Mouse (Mus musculus) retina, adult 2 months (tissue): Measurements from ENCODE around the gene Prkn.
A peak's percentile ranks its signal among the peaks of the same experiment; 100 is the strongest.

ENCODE experiments used
- DNase-seq: peaks from one replicate; pipeline ENCODE4 v3.0.0-alpha.2; 2012; ENCODE audit warnings: low read depth, low spot score

Prkn gene

GRCm38 (mm10) chr17:11394607-11395006, 554.4 kb downstream of the Prkn start:
- DNase-seq: no peak

DNA sequence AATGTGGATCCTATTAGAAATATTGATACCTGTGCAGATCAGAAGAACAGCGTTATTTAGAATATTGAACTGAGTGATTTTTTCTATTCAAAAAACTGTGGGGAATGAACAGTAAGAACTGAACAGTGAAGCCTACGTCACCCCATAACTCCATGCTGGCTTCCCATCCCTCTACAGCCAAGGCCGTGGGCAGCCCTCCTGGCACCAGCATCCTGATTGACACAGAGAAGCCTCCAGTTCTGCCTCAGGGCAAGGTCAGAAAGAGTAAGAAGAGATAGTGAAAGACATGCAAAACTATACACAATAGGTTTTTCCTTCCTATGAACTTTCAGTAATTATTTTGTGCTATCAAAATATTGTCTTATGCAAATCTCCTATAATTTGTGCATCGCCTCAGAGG, 557.5 kb downstream of the Prkn start:
- no peak for DNase-seq

DNA sequence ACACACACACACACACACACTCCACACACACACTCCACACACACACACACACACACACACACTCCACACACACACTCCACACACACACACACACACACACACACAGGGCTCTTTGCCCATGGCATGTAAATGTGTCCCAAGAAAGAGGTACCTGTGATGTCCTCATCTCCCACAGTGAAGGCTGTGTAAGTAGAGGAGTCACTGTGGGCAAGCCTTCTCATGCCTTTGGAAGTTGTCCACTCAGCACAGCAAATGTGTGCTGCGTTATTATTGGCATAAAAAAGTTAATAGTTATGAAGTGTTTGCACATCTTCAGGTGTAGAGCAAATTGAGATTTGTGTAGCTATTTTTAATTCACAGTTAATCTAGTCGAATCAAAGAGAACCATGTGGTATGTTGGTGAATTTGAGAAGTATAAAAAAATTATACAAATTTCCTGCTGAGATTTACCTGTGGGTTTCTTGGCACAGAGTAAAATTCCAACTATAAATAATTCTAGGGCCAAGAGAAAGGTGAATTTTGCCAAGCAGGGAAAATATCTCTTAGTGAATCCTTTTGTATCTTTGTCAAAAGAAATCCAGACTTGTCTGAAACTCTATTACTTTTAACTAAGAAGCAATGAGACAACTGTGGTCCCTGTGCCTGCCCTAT, 562.2 kb downstream of the Prkn start:
- DNase-seq: no peak

- no peak for DNase-seq
Observed at GRCm38 (mm10) chr17:11411414-11411813, 571.2 kb downstream of the Prkn start.

DNA sequence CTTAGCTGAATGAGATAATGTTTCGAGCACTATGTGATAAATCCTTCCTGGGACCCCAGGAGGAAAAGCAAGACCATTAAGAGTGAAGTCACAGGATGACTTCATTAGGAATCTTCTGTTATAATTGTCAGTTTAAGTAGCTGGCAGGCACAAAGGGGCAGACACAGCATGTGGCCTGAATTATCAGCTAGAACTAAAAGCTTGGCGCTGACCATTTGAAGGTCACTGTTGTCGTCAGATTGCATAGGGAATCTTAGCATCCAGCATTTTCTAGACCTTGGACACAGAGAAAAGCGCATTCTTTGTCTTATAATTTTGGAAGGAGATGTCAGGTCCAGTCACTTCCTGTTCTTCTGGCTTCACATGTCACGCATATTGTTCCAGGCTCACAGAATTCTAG, 573.5 kb downstream of the Prkn start:
- no peak for DNase-seq

GRCm38 (mm10) chr17:11414288-11414687, 574.1 kb downstream of the Prkn start:
- no peak for DNase-seq

DNA sequence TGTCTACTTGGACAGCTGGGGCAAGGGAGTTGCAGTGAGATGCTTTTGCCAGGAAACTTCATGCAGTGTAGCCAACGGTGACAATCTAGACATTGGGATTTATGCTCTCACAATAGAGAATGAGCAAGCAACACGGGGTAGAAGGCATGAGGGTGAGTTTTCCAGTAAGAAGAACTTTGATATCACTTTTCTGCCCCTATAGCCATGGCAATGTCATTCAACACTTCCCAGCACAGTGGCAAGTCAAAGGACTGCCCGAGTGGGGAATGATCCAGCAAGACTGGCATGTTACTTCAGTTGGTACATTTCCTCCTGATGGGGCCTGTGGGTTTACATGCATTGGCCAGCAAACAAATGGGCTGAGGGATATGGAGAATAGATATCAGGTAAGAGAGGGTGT, 577.0 kb downstream of the Prkn start:
- DNase-seq: no peak

DNA sequence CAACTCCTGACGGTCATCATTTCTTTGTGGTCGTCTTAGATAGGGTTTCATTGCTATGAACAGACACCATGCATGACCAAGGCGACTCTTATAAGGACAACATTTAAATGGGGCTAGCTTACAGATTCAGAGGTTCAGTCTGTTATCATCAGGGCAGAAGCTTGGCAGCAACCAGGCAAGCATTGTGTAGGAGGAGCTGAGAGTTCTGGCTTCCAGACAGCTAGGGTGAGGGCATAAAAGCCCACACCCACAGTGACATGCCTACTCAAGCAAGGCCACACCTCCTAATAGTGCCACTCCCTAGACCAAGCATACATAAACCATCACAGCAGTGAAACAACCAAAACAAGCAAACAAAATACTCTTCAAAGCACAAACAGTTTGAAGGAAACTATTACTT, 579.3 kb downstream of the Prkn start:
- no peak for DNase-seq

GRCm38 (mm10) chr17:11420839-11421238, 580.7 kb downstream of the Prkn start:
- no peak for DNase-seq

DNA sequence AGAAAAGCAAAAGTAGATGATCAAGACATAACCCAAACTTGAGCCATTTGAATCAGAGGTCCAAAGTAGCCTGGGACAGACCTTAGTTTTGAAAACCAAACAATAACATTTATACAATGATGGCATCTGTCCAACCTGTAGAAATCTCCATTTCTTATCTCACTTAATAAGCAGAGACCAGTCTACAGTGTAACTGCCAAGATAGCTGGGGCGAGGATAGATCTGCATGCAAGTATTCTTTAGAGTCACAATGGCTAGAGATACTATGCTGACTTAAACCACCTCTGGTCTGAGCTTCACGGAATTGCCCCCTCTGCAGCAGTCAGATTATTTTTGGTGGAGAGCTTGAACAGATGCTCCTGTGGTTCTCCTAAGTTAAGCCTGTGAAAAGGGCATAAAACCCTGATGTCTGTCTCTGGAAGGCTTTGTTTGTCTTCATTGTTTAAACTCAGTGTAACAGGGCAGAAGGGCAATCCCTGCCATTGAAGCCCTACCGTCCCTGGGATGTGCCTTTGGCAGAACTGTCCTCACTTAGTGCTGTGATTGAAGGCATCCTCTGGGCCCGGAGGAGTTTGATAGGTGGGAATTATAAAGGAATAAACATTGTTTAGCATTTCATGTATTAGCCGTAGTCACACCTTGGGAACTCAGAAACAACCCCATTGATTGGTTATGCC, 581.2 kb downstream of the Prkn start:
- DNase-seq: no peak

- DNase-seq: no peak
Observed at GRCm38 (mm10) chr17:11431323-11431722, 591.1 kb downstream of the Prkn start.

DNA sequence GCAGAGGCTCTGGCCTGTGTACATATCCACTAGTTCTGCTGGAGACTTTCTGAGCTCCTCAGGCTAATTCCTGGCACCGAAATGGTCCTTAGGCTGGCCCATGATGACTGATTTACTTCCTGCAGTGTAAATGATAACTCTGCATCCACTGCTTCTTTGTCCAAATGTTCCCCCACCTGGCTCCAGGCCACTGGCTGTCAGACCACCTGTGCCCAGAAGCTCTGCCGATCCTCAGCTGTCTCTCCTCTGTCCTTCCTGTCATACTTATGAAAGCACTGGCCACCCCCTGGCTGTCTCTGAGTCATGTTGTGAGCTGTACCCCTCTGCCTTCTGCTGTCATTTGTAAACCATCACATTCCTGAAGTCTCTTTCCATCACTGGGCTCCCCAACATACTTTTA, 592.4 kb downstream of the Prkn start:
- DNase-seq: no peak

DNA sequence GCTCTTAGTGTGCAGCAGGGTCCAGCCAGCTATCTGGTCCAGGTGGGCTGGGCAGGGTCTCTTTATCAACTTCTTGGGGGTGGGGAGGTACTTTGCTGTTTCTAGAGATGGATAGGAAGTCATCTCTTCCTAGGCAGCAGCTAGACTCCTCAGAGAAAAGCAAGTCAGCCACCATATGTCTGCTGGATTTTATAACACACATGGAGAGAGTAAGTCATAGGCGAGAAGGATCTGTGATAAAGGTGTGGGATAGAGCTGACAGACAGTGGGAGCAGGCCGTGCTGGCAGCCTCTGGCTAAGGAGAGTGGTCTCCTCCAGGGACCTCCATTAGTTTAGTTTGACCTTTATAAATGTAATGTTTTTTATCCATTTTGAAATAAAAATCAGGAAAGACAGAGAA, 622.5 kb downstream of the Prkn start:
- DNase-seq: no peak

DNA sequence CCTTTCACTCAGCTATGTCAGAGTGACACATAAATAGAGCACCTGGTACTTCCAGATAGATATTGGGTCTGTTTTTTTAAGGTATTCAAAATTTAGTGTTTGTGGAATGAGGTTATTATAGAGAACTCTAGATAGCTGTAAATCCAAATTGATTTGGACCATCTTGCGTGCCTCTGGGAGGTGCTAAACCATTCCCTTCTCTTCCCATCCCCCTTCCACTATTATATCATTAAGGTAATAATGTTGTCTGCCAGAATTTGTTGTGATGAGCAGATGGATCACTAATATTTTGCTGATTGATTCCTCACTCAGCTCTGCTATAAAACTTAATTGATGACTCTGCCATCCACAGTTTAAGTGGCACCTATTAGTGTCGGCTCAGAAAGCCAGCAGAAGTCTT, 625.9 kb downstream of the Prkn start:
- no peak for DNase-seq

- no peak for DNase-seq
Observed at GRCm38 (mm10) chr17:11468624-11469023, 628.4 kb downstream of the Prkn start.

GRCm38 (mm10) chr17:11483032-11483431, 642.8 kb downstream of the Prkn start:
- no peak for DNase-seq

DNA sequence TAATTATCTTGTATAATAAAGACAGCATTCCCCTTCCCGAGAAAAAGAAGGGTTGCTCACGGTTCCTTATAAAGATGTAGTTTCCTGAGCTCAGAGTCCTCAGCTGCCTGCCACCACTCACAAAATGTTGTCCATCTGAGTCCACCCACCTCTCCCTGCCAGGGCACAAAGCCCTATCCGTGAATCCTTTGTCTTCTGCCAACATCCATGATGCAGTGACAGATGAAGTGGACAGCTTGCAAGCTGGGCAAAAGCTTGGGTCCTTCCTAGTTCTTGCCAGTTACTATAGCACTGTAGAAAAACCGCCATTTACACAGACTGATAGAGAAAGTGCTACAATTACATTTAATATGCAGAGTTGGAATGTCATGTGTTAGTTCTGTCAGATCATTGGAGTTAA, 649.9 kb downstream of the Prkn start:
- DNase-seq: no peak

GRCm38 (mm10) chr17:11502556-11502955, 662.4 kb downstream of the Prkn start:
- peak; percentile 11 for DNase-seq

DNA sequence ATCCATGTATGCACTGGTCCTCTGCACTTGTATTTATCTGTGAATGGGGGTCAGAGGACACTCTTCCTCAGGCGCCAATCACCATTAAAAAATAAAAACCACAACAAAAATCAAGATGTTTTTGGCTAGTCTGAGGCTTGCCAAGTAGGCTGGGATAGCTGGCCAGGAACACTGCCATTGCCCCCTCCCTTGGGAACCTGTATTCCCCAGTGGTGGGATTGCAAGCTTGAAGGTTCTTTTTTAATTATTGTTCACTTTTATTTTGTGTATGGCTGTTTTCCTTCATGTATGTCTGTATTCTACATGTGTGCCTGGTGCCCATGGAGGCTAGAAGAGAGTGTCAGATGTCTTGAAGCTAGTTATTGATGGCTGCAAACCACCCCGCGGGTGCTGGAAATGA, 664.3 kb downstream of the Prkn start:
- DNase-seq: no peak

GRCm38 (mm10) chr17:11507082-11507481, 666.9 kb downstream of the Prkn start:
- no peak for DNase-seq

DNA sequence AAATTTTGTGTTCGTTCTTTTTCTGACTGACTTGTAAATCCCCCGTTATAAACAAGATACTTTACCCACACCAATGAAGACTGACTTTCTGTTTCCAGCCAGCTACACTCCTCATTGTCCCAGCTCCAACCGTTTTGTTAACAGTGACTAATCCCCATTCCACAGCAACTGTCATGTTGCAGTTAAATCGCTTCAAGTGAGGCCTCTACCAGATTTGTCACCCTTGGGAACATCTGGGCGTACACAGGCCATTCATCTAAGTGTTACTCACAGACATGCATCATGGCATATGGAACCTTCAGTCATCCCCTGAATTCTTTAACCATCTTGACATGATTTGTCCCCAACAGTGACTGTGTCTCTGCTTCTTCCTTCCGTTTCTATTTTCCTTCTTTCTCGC, 669.9 kb downstream of the Prkn start:
- DNase-seq: no peak

- DNase-seq: no peak
Observed at GRCm38 (mm10) chr17:11514032-11514761, 674.0 kb downstream of the Prkn start.

- no peak for DNase-seq
Observed at GRCm38 (mm10) chr17:11515619-11516018, 675.4 kb downstream of the Prkn start.
